Comparison of ENCODE assay signal across 8 mouse cellular contexts in the genomic region with DNA sequence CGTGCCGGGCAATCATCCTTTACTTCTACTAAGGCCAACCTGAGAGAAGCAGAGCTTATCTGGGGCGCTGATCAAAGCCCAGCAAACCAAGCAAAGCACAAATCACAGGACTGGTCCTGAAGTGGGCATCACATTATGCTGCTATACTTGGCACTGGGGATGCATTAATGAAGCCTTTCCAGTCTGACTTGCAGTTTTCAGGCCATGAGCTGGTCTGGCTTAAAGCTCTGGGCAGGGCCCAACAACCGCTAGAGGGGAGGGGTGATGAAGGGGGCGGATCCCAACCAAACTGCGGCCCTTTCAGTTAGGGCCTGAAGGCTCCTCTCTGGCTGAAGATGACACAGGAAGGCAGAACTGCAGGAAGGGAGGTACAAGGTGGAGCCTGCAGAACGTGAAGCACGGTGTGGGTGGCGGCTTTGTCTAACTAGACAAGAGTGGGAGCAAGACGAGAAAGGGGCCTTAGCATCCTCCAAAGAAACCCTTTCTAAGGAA. TPM values are rescaled to one million over a fixed set of nuclear protein-coding genes. Genes with fewer than 3 reads are reported as not detected.
DNase-seq lines count a peak whose midpoint lies in the region; ATAC-seq and TF ChIP-seq lines count a peak whose summit lies in the region.

No protein-coding gene starts in this region.

- H3K9me3 ChIP-seq in forebrain, embryonic 12.5 days = no peaks in the 10 kb centered on the region
- H3K9me3 ChIP-seq in lung, embryonic 16.5 days (ENCODE audit: control insufficient read depth, low read length) = no peaks in the 10 kb centered on the region

- peak overlapping the region; percentile 89 for H3K4me3 ChIP-seq in bone marrow, adult 2 months (replicated peaks; ENCODE audit: control insufficient read depth, low read depth, low read length)
- peak overlapping the region; percentile 73 for H3K4me3 ChIP-seq in forebrain, embryonic 12.5 days (replicated peaks)
- H3K4me3 ChIP-seq in lung, embryonic 16.5 days (ENCODE audit: low read length) = peak overlapping the region; percentile 76
- H3K4me3 ChIP-seq in small intestine, adult 2 months (ENCODE audit: low read depth, low read length) = peak overlapping the region; percentile 52

- 18% methylated on average over 10 of the region's 10 CpGs for WGBS in bone marrow, adult 2 months
- 26% methylated on average over 10 of the region's 10 CpGs for WGBS in forebrain, embryonic 12.5 days
- WGBS in lung, embryonic 16.5 days = 18% methylated on average over 10 of the region's 10 CpGs
- WGBS in small intestine, adult 2 months = 17% methylated on average over 10 of the region's 10 CpGs

- no peak for TF ChIP-seq POLR2A in bone marrow, adult 2 months (IDR thresholded peaks at IDR 0.05; ENCODE audit: borderline replicate concordance, control insufficient read depth, low read depth, low read length)
- no peak; the same call in 1 of the 2 replicates for TF ChIP-seq POLR2A in small intestine, adult 2 months (IDR thresholded peaks at IDR 0.05; ENCODE audit: low read depth, low read length)

- H3K4me1 ChIP-seq in bone marrow, adult 2 months (ENCODE audit: control insufficient read depth, insufficient read depth, low read length) = no peaks in the 10 kb centered on the region; the same call in 1 of the 2 replicates
- peaks cover 43% of the 10 kb centered on the region for H3K4me1 ChIP-seq in forebrain, embryonic 12.5 days
- H3K4me1 ChIP-seq in lung, embryonic 16.5 days (replicated peaks; ENCODE audit: control insufficient read depth, insufficient read depth, low read length) = peaks cover 14% of the 10 kb centered on the region
- H3K4me1 ChIP-seq in small intestine, adult 2 months (ENCODE audit: control insufficient read depth, insufficient read depth, insufficient read length, low read length) = peaks cover 9% of the 10 kb centered on the region

- H3K4me2 ChIP-seq in forebrain, embryonic 12.5 days = peak overlapping the region; percentile 95
- H3K4me2 ChIP-seq in lung, embryonic 16.5 days (ENCODE audit: low read depth, low read length) = peak overlapping the region; percentile 68

- H3K36me3 ChIP-seq in forebrain, embryonic 12.5 days (replicated peaks) = peaks cover 56% of the 10 kb centered on the region
- peaks cover 22% of the 10 kb centered on the region for H3K36me3 ChIP-seq in lung, embryonic 16.5 days (ENCODE audit: control insufficient read depth, insufficient read depth, low read length)
- peaks cover 28% of the 10 kb centered on the region for H3K36me3 ChIP-seq in small intestine, adult 2 months (ENCODE audit: control insufficient read depth, insufficient read depth, low read length)

- no peak for TF ChIP-seq CTCF in bone marrow, adult 2 months (IDR thresholded peaks at IDR 0.05; ENCODE audit: control insufficient read depth, insufficient read depth, low read length)
- no peak for TF ChIP-seq CTCF in small intestine, adult 2 months (IDR thresholded peaks at IDR 0.05; ENCODE audit: extremely low read depth, insufficient read length, insufficient replicate concordance, low read depth, low read length)

- no peak for ATAC-seq in forebrain, embryonic 12.5 days (ENCODE audit: low FRiP score)
- ATAC-seq in lung, embryonic 16.5 days (ENCODE audit: low read depth) = no peak

- H3K27ac ChIP-seq in bone marrow, adult 2 months (ENCODE audit: control insufficient read depth, insufficient read depth, low read depth, low read length, poor library complexity) = 0 out of 2 replicates have a peak overlapping the region, but pooled peaks have one; percentile 7
- H3K27ac ChIP-seq in forebrain, embryonic 12.5 days = peak overlapping the region; percentile 71
- peak overlapping the region; percentile 27; the same call in 1 of the 2 replicates for H3K27ac ChIP-seq in lung, embryonic 16.5 days (ENCODE audit: low read length)
- H3K27ac ChIP-seq in small intestine, adult 2 months (ENCODE audit: insufficient read depth, low read depth, low read length) = no peak overlapping the region

- H3K27me3 ChIP-seq in forebrain, embryonic 12.5 days = no peaks in the 10 kb centered on the region
- no peaks in the 10 kb centered on the region for H3K27me3 ChIP-seq in lung, embryonic 16.5 days (ENCODE audit: control insufficient read depth, insufficient read depth, low read depth, low read length)
- H3K27me3 ChIP-seq in small intestine, adult 2 months (ENCODE audit: control insufficient read depth, insufficient read depth, low read length) = no peaks in the 10 kb centered on the region

- peak overlapping the region; percentile 73 for H3K9ac ChIP-seq in forebrain, embryonic 12.5 days
- peak overlapping the region; percentile 57 for H3K9ac ChIP-seq in lung, embryonic 16.5 days (ENCODE audit: low read length)

- peak; percentile 44 to 47 for DNase-seq in right cerebral cortex, adult 2 months (ENCODE audit: low spot score in 2 of 2)
- no peak for DNase-seq in right cerebral cortex, postnatal 4 days
- DNase-seq in kidney, adult 18-20 months = peak; percentile 49
- no peak for DNase-seq in c-Kit-positive CD71-positive TER-119-positive erythroid progenitor cells, embryonic 14.5 days (ENCODE audit: low spot score)

RNA-seq across cellular contexts. Expression of a gene that starts 1.1 kb away (rescaled TPM):
- polyA plus RNA-seq in bone marrow, adult 2 months (2011; ENCODE audit: insufficient read depth, insufficient read length, low replicate concordance, missing spikeins) = 44.1 and 53.9 TPM in 2 replicates
- polyA plus RNA-seq in forebrain, embryonic 12.5 days (2016; fragmentation: Nextera tagmentation; extraction: Ambion mirVana) = 199 and 221 TPM in 2 replicates
- 138 and 139 TPM in 2 replicates for polyA plus RNA-seq in lung, embryonic 16.5 days (2015; fragmentation: Nextera tagmentation; extraction: Ambion mirVana)
- polyA plus RNA-seq in small intestine, adult 2 months (2012; rRNA removed) = 26.7 and 53.0 TPM in 2 replicates

RNA-seq across cellular contexts. Expression of a gene that starts 1.2 kb away (rescaled TPM):
- 131 and 148 TPM in 2 replicates for polyA plus RNA-seq in bone marrow, adult 2 months (2011; ENCODE audit: insufficient read depth, insufficient read length, low replicate concordance, missing spikeins)
- 233 and 244 TPM in 2 replicates for polyA plus RNA-seq in forebrain, embryonic 12.5 days (2016; fragmentation: Nextera tagmentation; extraction: Ambion mirVana)
- 175 and 176 TPM in 2 replicates for polyA plus RNA-seq in lung, embryonic 16.5 days (2015; fragmentation: Nextera tagmentation; extraction: Ambion mirVana)
- polyA plus RNA-seq in small intestine, adult 2 months (2012; rRNA removed) = 32.2 and 52.9 TPM in 2 replicates

RNA-seq across cellular contexts. Expression of a gene that starts 11.9 kb away (rescaled TPM):
- 3.3 TPM in 1 of 2 replicates, not detected in the other for polyA plus RNA-seq in bone marrow, adult 2 months (2011; ENCODE audit: insufficient read depth, insufficient read length, low replicate concordance, missing spikeins)
- polyA plus RNA-seq in forebrain, embryonic 12.5 days (2016; fragmentation: Nextera tagmentation; extraction: Ambion mirVana) = 0.67 and 1.1 TPM in 2 replicates
- 0.29 and 0.34 TPM in 2 replicates for polyA plus RNA-seq in lung, embryonic 16.5 days (2015; fragmentation: Nextera tagmentation; extraction: Ambion mirVana)
- polyA plus RNA-seq in small intestine, adult 2 months (2012; rRNA removed) = 0.05 and 0.19 TPM in 2 replicates

RNA-seq across cellular contexts. Expression of a gene that starts 14.1 kb away (rescaled TPM):
- polyA plus RNA-seq in bone marrow, adult 2 months (2011; ENCODE audit: insufficient read depth, insufficient read length, low replicate concordance, missing spikeins) = 97.5 and 152 TPM in 2 replicates
- 559 and 592 TPM in 2 replicates for polyA plus RNA-seq in forebrain, embryonic 12.5 days (2016; fragmentation: Nextera tagmentation; extraction: Ambion mirVana)
- polyA plus RNA-seq in lung, embryonic 16.5 days (2015; fragmentation: Nextera tagmentation; extraction: Ambion mirVana) = 680 and 700 TPM in 2 replicates
- polyA plus RNA-seq in small intestine, adult 2 months (2012; rRNA removed) = 420 and 801 TPM in 2 replicates

RNA-seq across cellular contexts. Expression of a gene that starts 19.7 kb away (rescaled TPM):
- polyA plus RNA-seq in bone marrow, adult 2 months (2011; ENCODE audit: insufficient read depth, insufficient read length, low replicate concordance, missing spikeins) = 4.9 and 7.3 TPM in 2 replicates
- polyA plus RNA-seq in forebrain, embryonic 12.5 days (2016; fragmentation: Nextera tagmentation; extraction: Ambion mirVana) = 4.5 and 7.7 TPM in 2 replicates
- 13.6 and 14.2 TPM in 2 replicates for polyA plus RNA-seq in lung, embryonic 16.5 days (2015; fragmentation: Nextera tagmentation; extraction: Ambion mirVana)
- 16.6 and 38.8 TPM in 2 replicates for polyA plus RNA-seq in small intestine, adult 2 months (2012; rRNA removed)

Comparison
In these comparisons a context has a peak if more than half of its experiments do, and no peak if none do; other contexts are left out.
1. DNase-seq: peak in right cerebral cortex, adult 2 months (2 of 2) and kidney, adult 18-20 months (single experiment); none in right cerebral cortex, postnatal 4 days (single experiment) and c-Kit-positive CD71-positive TER-119-positive erythroid progenitor cells, embryonic 14.5 days (single experiment).
2. Peak in every context shown above with its lines, with median percentiles within 50 percentile points of each other: H3K4me3 ChIP-seq.